Mouse (Mus musculus): ENCODE data around the gene Ttc39d. TPM values are rescaled to one million over a fixed set of nuclear protein-coding genes. Genes with fewer than 3 reads are reported as not detected.
A peak's percentile ranks its signal among the peaks of the same experiment; 100 is the strongest.

The Ttc39d gene
- polyA plus RNA-seq, 1 experiment: 0.05 TPM

DNA sequence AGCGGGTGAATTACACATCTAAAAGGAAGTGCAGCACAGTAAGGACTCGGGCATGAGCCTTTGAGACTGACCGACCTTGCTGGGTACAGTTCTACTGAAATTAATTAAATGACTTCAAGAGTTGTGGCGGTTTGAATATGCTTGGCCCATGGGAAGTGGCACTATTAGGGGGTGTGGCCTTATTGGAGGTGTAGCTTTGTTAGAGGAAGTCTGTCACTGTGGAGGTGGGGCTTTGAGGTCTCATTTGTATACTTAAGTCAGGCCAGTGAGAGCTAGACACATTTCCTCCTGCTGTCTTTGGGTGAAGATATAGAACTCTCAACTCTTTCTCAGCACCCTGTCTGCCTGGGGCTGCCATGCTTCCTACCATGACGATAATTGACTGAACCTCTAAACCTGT, 47.2 kb downstream of the Ttc39d start:
- DNase-seq: no peak
- WGBS: 97% methylated on average over 5 of the region's 5 CpGs
- no peak overlapping the region for H3K4me3 ChIP-seq (ENCODE audit: insufficient read depth, low read depth, low read length)
- peaks cover 6% of the 10 kb centered on the region for H3K36me3 ChIP-seq (ENCODE audit: control insufficient read depth, insufficient read depth, low read length)
- no peaks in the 10 kb centered on the region for H3K27me3 ChIP-seq (replicated peaks; ENCODE audit: control insufficient read depth, insufficient read depth, low read length)
- TF ChIP-seq POLR2A (IDR thresholded peaks at IDR 0.05; ENCODE audit: low read depth, low read length) (no peak), CTCF (conservative IDR thresholded peaks at IDR 0.05; ENCODE audit: insufficient read depth, insufficient read length, low read depth, low read length) (no peak)
- H3K4me1 ChIP-seq (ENCODE audit: control insufficient read depth, insufficient read depth, low read length): no peaks in the 10 kb centered on the region
- no peak overlapping the region for H3K27ac ChIP-seq (ENCODE audit: insufficient read depth, low read depth, low read length)

DNA sequence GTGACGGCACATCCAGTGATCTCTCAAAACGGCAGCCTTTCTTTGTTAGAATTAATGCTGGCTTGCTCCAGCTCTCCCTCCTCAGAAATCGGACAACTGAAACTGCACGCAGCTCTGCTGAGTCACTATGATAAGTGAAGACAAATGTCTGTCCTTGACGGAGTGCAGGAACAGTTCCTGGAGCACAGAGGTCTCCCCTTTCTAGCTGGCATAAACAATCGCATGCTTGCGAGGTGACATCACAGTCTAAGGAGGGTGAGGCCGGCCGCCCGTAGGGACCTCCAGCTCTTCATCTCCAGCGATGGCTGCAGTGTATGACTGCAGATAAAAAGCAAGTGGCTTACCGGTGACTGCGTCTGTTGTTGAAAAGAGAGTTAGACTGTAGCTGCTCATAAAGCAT, 47.9 kb downstream of the Ttc39d start:
- Histone ChIP-seq H3K27ac (ENCODE audit: insufficient read depth, low read depth, low read length) (0 out of 2 replicates have a peak overlapping the region, but pooled peaks have one; percentile 29), H3K4me3 (ENCODE audit: insufficient read depth, low read depth, low read length) (no peak overlapping the region), H3K36me3 (ENCODE audit: control insufficient read depth, insufficient read depth, low read length) (peaks cover 6% of the 10 kb centered on the region), H3K27me3 (replicated peaks; ENCODE audit: control insufficient read depth, insufficient read depth, low read length) (no peaks in the 10 kb centered on the region), H3K4me1 (ENCODE audit: control insufficient read depth, insufficient read depth, low read length) (no peaks in the 10 kb centered on the region)
- TF ChIP-seq CTCF (conservative IDR thresholded peaks at IDR 0.05; ENCODE audit: insufficient read depth, insufficient read length, low read depth, low read length): no peak
- TF ChIP-seq POLR2A (IDR thresholded peaks at IDR 0.05; ENCODE audit: low read depth, low read length): no peak
- WGBS: 62% methylated on average over 13 of the region's 13 CpGs
- peak; percentile 56 for DNase-seq

DNA sequence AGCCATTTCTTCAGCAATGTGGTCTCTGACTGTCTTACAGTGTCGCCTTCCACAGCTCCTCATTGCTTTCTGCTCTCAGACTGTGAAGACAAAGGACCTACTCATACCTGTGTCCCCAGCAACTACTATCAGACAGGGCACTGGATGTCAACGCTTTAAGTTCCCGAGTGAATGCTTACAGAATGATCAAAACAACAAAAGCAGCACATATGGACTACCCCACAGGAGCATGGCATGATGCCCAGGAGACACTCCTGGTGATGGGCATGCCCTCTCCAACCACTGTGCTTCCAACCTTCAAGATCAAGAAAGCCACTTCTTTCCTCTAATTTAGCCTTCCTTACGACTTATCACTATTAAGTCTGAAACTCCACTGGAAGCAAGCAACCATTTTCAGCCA, 59.8 kb downstream of the Ttc39d start:
- Histone ChIP-seq H3K4me3 (ENCODE audit: insufficient read depth, low read depth, low read length) (no peak overlapping the region), H3K27ac (ENCODE audit: insufficient read depth, low read depth, low read length) (no peak overlapping the region), H3K36me3 (ENCODE audit: control insufficient read depth, insufficient read depth, low read length) (peaks cover 2% of the 10 kb centered on the region; the same call in 1 of the 2 replicates), H3K27me3 (replicated peaks; ENCODE audit: control insufficient read depth, insufficient read depth, low read length) (no peaks in the 10 kb centered on the region), H3K4me1 (ENCODE audit: control insufficient read depth, insufficient read depth, low read length) (no peaks in the 10 kb centered on the region)
- WGBS: 95% methylated on average over 4 of the region's 4 CpGs
- DNase-seq: no peak
- no peak for TF ChIP-seq POLR2A (IDR thresholded peaks at IDR 0.05; ENCODE audit: low read depth, low read length)
- TF ChIP-seq CTCF (conservative IDR thresholded peaks at IDR 0.05; ENCODE audit: insufficient read depth, insufficient read length, low read depth, low read length): no peak

Other genes with a start within 250 kb of the Ttc39d start
- gene Hnrnpll, start 145.1 kb upstream of the Ttc39d start, polyA plus RNA-seq (2012; rRNA removed): 11.7 and 13.1 TPM in 2 replicates
- gene Galm, start 80.0 kb upstream of the Ttc39d start, polyA plus RNA-seq (2012; rRNA removed): 115 and 124 TPM in 2 replicates
- gene Srsf7, start 153 bp upstream of the Ttc39d start, polyA plus RNA-seq (2012; rRNA removed): 26.5 and 34.3 TPM in 2 replicates
- 2.5 and 2.9 TPM in 2 replicates for gene Gemin6, start 17.0 kb downstream of the Ttc39d start, polyA plus RNA-seq (2012; rRNA removed)
- gene Morn2, start 82.7 kb downstream of the Ttc39d start, polyA plus RNA-seq (2012; rRNA removed): 25.2 and 36.5 TPM in 2 replicates
- gene Dhx57, start 83.0 kb downstream of the Ttc39d start, polyA plus RNA-seq (2012; rRNA removed): 6.0 and 6.4 TPM in 2 replicates
- gene Arhgef33, start 99.9 kb downstream of the Ttc39d start, polyA plus RNA-seq (2012; rRNA removed): 0.44 and 0.56 TPM in 2 replicates
- not detected in 2 replicates for gene Gm10190, start 166.1 kb downstream of the Ttc39d start, polyA plus RNA-seq (2012; rRNA removed)